Mouse (Mus musculus): ENCODE measurements around the gene Rnf216.

Gene Rnf216

GRCm38 (mm10) chr5:143017401-143017800, 95.4 kb downstream of the Rnf216 start:
- DNase-seq (ENCODE audit: extremely low read depth, low read depth), result no peak

- DNase-seq (ENCODE audit: extremely low read depth, low read depth), result no peak
These were observed 103.4 kb downstream of the Rnf216 start for GRCm38 (mm10) chr5:143009383-143009782.

- no peak for DNase-seq (ENCODE audit: extremely low read depth, low read depth)
These were observed 111.9 kb downstream of the Rnf216 start for GRCm38 (mm10) chr5:143000654-143001500.

GRCm38 (mm10) chr5:143000091-143000490, 112.7 kb downstream of the Rnf216 start:
- no peak for DNase-seq (ENCODE audit: extremely low read depth, low read depth)

- no peak for DNase-seq (ENCODE audit: extremely low read depth, low read depth)
These were observed 114.6 kb downstream of the Rnf216 start for GRCm38 (mm10) chr5:142998171-142998570.

GRCm38 (mm10) chr5:142997526-142997925, 115.3 kb downstream of the Rnf216 start:
- no peak for DNase-seq (ENCODE audit: extremely low read depth, low read depth)

GRCm38 (mm10) chr5:142994746-142995145, 118.0 kb downstream of the Rnf216 start:
- no peak for DNase-seq (ENCODE audit: extremely low read depth, low read depth)

GRCm38 (mm10) chr5:142989167-142989566, 123.6 kb downstream of the Rnf216 start:
- no peak for DNase-seq (ENCODE audit: extremely low read depth, low read depth)

GRCm38 (mm10) chr5:142988520-142988919, 124.3 kb downstream of the Rnf216 start:
- DNase-seq (ENCODE audit: extremely low read depth, low read depth), result no peak

DNA sequence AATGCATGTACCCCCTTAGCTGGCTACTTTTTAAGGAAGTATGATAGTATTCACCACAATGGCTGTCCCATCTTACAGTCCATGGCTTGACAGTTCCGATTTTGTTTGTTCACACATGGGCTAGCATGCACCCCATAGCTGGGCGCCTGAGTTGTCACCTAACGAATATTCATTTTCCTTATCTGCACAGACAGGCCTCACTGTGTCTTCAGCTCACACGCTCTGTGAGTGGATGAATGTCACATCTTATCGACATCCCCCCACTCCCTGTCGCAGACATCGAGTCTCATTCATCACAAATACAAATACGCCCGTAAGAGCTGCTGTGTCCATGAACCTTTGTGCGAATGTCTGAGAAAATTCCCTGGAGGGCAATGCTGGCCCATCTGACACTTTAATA, 128.5 kb downstream of the Rnf216 start:
- DNase-seq (ENCODE audit: extremely low read depth, low read depth), result peak; percentile 56

DNA sequence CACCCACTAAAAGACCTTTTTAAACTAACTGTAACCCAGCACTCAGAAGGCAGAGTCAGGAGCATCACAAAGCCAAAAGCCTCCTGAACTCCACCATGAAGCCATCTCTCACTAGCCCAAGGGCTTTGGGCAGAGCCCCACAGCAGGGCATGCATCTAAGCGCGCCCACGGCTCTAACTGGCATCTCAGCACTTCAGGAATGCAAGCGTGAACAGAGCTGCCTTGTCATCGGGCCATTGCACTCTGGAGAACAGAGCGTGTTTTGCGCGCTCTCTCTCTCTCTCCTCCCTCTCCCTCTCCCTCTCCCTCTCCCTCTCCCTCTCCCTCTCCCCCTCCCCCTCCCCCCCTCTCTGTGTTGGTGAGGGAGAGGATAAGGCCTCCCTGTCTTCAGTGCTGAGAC, 129.6 kb downstream of the Rnf216 start:
- no peak for DNase-seq (ENCODE audit: extremely low read depth, low read depth)

DNA sequence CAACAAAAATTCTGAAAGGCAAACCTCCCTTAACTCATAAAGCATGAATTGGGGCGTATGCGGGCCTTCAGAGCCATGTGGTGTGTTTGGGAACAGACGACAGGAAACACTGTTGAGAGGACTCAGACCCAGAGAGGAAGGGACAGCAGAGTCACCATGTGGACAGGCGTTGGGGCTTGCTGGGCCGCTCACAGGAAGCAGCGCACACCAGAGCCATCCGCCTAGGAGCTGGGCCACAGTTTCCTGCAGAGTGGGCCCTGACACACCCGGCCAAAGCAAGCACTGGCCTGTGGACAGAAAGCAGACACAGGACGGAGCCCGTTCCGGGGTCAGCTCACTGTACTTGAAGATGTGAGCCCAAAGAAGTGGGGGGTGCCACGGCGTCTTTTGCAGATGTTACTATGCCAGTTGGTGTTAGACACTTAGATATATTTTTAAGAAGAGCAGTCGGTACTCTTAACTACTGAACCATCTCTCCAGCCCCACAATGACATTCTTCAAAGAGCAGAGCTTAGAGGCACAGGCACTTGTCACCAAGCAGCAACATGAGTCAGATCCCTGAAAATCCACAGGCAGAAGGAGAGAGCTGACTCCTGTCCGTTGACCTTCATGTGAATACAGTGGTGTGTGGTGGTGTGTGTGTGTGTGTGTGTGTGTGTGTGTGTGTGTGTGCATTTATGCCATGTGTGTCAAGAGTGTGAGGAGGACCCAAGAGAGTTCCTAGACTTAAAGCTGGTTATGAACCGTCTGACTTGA, 130.6 kb downstream of the Rnf216 start:
- DNase-seq (ENCODE audit: extremely low read depth, low read depth), result no peak

DNA sequence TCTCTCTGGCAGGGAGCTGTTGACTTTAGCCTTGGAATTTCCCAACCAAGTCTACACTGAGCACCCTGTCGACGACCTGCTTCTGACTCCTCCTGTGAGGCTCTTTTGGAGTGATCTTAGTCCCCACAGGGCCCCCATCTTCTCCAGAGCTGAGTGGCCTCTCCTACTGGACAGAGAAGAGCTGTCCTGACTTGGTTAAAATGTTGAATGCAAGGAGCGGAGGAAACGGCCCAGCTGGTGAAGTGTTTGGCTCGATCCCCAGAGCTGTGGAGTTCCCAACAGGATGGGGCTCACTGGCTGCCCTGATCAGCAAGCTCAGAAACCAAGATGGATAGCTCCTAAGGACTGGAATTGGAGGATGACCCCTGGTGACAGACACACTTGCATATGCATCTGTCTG, 136.3 kb downstream of the Rnf216 start:
- no peak for DNase-seq (ENCODE audit: extremely low read depth, low read depth)

- no peak for DNase-seq (ENCODE audit: extremely low read depth, low read depth)
These were observed 138.1 kb downstream of the Rnf216 start for GRCm38 (mm10) chr5:142974598-142975121.

- no peak for DNase-seq (ENCODE audit: extremely low read depth, low read depth)
These were observed 138.8 kb downstream of the Rnf216 start for GRCm38 (mm10) chr5:142973971-142974370.

DNA sequence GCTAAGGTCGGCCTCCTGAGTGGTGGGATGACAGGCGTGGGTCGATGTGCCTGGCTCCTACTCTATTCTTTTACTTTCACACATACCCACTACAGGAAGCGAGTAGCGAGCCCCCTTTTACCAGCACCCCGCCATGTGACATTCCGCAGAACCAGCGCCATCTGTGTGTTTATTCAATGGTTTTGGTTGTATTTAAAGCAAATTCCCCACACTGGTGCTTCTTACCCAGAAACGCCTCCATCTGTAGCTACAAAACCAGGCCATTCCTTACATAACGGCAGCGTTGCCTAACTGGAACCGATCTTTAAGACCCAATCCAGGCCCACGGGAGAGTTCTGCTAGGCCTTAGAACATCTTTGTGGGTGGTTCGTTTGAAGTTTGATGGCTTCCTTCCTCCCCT, 144.4 kb downstream of the Rnf216 start:
- no peak for DNase-seq (ENCODE audit: extremely low read depth, low read depth)

GRCm38 (mm10) chr5:142964650-142965049, 148.1 kb downstream of the Rnf216 start:
- DNase-seq (ENCODE audit: extremely low read depth, low read depth), result no peak

- DNase-seq (ENCODE audit: extremely low read depth, low read depth), result no peak
These were observed 148.9 kb downstream of the Rnf216 start for GRCm38 (mm10) chr5:142963705-142964494.

GRCm38 (mm10) chr5:142963003-142963704, 149.6 kb downstream of the Rnf216 start:
- DNase-seq (ENCODE audit: extremely low read depth, low read depth), result no peak

DNA sequence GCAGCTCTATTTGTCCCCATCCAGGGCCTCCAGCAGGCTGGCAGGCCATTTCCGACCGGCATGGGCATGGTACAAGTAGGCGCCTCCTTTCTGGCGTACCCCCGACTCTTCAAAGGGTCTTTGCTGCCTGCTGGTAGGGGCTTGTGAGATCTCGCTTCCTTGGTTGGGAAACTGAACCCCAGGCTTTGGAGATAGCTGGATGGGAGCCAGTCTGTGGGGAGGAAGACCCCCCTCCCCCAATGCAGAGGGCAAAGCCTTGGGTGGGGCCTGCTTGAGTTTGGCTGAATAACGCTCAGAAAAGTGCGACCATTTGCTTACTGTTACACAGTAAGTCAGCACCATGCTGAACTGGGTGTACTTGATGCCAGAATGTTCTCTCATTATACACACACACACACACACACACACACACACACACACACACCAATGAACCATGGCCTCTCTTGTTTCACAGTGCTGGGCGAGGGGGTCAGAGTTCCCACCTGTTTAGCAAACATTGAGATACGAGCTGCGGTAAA, 150.3 kb downstream of the Rnf216 start:
- DNase-seq (ENCODE audit: extremely low read depth, low read depth), result no peak
